Mouse (Mus musculus) embryonic facial prominence, embryonic 10.5 days (tissue): ENCODE data around the gene Cd2ap. TPM values are rescaled to one million over a fixed set of nuclear protein-coding genes. Genes with fewer than 3 reads are reported as not detected.

Source experiments
- polyA plus RNA-seq: library from polyadenylated mRNA; unstranded; fragments of >200 nt; fragmentation: Nextera tagmentation; extraction: Ambion mirVana; gene quantifications from 2 replicates; pipeline ENCODE4 v1.2.1, GENCODE M21; 2016

The Cd2ap gene
- polyA plus RNA-seq, 1 experiment from 2014 or later: 14.9 TPM

Other genes with a start within 250 kb of the Cd2ap start
- not detected in 2 replicates for gene Adgrf4, start 184.4 kb downstream of the Cd2ap start, polyA plus RNA-seq
- gene Adgrf2, start 134.5 kb downstream of the Cd2ap start, polyA plus RNA-seq: 0.06 TPM in 2 replicates
- 23.6 and 25.2 TPM in 2 replicates for gene Tnfrsf21, start 139.9 kb upstream of the Cd2ap start, polyA plus RNA-seq